Mouse (Mus musculus): ENCODE measurements around the gene Paics.
"Not testable (repeated sequence)": the region's sequence is repeated elsewhere in the genome, so short reads cannot be mapped to it uniquely, and the experiment has no call there.

The Paics gene

GRCm38 (mm10) chr5:76951106-76952027 is at the start of gene Paics, which contains the start of gene Ppat:
Gene Paics, plus strand, starts transcription at chr5:76951307.
Gene Ppat, minus strand, starts transcription at chr5:76951578.
- peak; percentile 99 for DNase-seq (ENCODE audit: low spot score)

- DNase-seq (ENCODE audit: low spot score) = no peak
These were observed 49.0 kb upstream of the Paics start for GRCm38 (mm10) chr5:76902131-76902530.

GRCm38 (mm10) chr5:76904713-76905404 is 46.2 kb upstream of the Paics start:
- DNase-seq (ENCODE audit: low spot score) = peak; percentile 54

DNA sequence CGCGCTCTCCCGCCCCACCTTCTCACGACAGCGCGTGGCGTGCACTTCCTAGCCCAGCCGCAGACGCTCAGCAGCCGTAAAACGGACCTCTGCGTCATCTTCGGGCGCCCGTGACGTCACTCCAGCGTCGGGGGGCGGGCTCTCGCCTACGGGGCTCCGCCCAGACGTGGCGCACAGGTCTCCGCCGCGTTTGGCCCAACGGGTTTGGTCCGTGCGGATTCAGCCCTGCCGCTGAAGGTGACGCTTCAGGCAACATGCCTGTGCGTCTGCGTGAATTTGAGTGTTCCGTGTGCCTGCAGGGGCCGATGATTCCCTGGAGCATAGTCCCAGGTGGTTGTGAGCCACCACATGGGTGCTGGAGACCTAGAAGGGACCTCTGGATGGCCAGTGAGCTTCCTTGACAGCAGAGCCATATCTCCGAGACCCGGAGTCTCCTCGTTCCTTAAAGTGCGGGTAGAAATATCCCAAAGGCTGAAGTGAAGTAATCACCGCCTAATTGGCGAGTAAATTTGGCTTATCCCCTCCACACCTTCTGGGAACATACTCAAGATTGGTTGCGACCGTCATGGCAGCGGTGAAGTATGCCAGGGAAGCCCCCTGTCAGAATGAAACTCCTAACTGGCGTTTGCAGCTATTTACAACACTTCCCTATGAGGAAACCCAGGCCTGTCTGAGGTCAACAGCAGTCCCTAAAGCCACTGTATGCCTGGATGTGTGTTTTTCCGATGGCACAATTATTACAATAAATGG is 45.5 kb upstream of the Paics start, which contains the start of gene Aasdh:
Aasdh (minus strand) TSS at position 110 of the 750 bp plus-strand sequence.
- peak; percentile 97 for DNase-seq (ENCODE audit: low spot score)

- no peak for DNase-seq (ENCODE audit: low spot score)
These were observed 45.0 kb upstream of the Paics start for GRCm38 (mm10) chr5:76906155-76906499.

DNA sequence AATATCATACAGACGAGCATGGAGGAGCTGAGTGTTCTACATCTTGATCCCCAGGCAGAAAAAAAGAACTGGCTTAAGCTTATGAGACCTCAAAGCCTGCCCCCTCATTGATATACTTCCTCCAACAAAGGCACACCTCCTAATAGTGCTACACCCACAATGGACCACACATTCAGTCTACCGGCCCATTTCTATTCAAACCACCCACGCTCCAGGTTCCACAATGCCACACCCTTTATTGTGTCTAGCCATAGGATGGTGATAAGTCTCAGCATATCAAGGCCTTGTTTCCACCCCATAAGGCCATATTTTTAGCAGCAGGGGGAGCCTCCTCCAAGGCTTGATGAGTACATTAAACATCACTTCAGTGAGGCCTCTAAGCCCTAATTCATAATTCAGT is 40.3 kb upstream of the Paics start:
- DNase-seq (ENCODE audit: low spot score) = no peak

GRCm38 (mm10) chr5:76912522-76912921 is 38.6 kb upstream of the Paics start:
- DNase-seq (ENCODE audit: low spot score) = not testable (repeated sequence)

DNA sequence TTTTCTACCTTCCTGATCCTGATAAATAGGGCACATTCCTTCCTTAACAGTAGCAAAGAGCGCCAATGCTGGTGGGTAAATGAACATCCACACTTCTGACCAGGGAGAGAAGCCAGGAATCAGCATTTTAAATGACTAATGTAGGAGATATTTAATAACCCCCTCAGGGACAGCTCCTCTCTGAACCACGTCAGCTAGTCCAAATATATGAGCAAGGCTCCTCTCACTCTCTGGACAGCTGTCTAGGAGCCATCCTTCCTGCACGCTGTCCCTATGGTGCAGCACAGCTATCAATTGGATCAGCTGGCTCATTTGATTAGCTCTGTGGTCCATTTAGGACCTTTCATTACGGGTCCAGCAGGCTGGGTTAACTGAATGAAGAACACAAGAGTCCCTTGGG is 28.3 kb upstream of the Paics start:
- DNase-seq (ENCODE audit: low spot score) = no peak

- DNase-seq (ENCODE audit: low spot score) = no peak
These were observed 27.7 kb upstream of the Paics start for GRCm38 (mm10) chr5:76923428-76923827.

DNA sequence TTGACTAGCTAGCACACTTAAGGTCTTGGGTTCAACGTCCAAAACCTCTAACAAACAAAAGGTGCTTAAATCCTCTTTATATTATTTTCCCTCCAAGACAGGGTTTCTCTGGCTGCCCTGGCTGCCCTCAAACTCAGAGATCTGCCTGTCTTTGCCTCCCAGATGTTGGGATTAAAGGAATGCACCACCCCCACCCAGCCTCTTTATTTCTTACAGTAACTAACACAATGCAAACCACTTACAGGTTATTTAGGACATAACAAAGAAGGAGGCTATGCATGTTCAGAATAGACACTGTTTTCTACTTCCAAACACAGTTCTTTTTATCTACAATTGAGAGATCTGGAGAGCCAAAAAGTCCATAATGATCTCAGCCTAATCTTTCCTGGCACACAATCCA is 26.8 kb upstream of the Paics start:
- no peak for DNase-seq (ENCODE audit: low spot score)

DNA sequence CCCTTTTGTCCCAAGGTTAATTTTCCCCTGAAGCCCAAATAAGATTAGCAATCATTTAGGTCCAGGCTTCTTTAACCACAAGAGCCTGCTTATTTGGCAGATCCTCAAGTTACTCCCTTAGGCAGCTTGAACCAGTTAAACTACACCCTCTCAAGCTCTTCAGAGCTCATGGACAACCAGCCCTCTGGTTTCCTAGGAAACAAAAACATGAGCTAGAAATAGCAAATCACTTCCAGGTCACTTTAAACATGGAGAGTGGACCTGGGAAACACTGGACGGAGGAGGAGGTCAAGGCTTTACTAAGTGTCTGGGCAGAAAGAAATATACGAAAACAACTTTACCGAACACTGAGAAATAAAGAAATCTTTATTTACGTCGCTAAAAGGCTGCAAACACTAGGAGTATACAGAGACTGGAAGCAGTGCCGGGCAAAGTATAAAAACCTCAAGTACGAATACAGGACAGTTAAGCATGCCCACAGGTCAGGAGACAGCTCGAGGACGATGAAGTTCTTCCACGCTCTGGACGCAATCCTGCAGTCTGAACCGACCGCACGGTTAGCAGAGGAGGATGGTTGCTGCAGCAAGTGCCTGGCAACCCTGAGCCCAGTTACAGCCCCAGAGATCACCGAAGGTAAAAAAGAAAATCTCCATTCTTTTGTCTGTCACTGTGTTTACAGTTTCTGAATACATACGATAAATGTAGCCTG is 22.8 kb upstream of the Paics start:
- peak; percentile 36 for DNase-seq (ENCODE audit: low spot score)

GRCm38 (mm10) chr5:76929180-76929877 is 21.8 kb upstream of the Paics start:
- DNase-seq (ENCODE audit: low spot score) = peak; percentile 32

DNA sequence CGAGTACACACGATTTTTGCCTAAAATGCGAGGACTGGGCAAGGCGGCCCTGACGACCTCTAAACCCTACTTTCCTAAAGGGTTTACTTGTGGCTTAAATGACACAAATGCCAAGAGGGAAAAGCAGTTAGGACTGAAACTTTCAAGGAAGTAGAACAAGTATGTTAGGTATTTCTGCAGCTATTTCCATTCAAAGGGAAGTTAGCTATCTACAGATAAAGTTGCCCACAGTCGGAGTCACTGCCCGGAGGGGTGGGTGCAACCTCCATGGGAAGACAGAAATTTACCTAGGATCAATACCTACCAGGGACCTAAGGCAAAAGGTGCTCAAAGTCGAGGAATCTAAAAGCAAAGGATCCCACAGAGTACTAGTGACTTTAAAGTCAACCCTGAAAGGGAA is 11.4 kb upstream of the Paics start:
- no peak for DNase-seq (ENCODE audit: low spot score)

GRCm38 (mm10) chr5:76941975-76942374 is 9.1 kb upstream of the Paics start:
- no peak for DNase-seq (ENCODE audit: low spot score)

- no peak for DNase-seq (ENCODE audit: low spot score)
These were observed 8.6 kb upstream of the Paics start for GRCm38 (mm10) chr5:76942505-76942904.

DNA sequence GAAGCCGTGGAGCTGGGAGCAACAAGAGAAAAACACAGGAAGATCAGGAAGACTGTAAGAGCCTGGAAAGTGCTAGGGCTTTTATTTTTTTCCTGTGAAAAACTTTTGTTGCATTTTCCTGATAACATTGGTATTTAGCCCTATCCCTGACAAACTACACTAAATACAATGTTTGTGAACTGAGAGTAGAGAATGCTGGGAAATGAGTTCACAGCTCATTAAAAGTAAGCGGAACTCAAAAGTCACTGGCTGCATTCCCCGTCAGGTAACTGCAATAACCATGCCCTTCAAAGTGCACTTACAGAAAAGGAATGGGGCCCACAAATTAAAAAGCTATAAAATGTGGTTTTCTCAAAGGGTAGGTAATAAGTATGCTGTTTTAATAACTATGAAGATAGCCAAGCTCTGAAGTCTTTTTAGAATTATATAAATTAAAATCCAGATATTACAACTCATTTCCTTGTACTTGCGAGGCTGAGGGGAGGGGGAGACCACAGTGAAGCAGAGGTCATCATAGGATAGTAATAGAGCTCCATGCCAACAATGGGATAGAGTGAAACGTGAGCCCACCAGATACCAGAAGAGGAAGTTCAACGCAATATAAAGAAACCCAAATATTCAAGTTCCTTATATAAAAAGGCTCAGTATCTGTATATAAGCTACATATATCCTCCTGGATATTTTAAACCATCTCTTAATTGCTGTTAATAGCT is 6.0 kb upstream of the Paics start:
- no peak for DNase-seq (ENCODE audit: low spot score)

- no peak for DNase-seq (ENCODE audit: low spot score)
These were observed 5.5 kb upstream of the Paics start for GRCm38 (mm10) chr5:76945678-76946033.

- DNase-seq (ENCODE audit: low spot score) = no peak
These were observed 4.0 kb upstream of the Paics start for GRCm38 (mm10) chr5:76947142-76947541.

GRCm38 (mm10) chr5:76947758-76948157 is 3.3 kb upstream of the Paics start:
- DNase-seq (ENCODE audit: low spot score) = no peak

GRCm38 (mm10) chr5:76950343-76951105 is 583 bp upstream of the Paics start:
- DNase-seq (ENCODE audit: low spot score) = peak; percentile 66
